Mouse (Mus musculus) heart, embryonic 11.5 days (tissue): ENCODE measurements at regions not wholly inside any gene's neighbourhood (a gene's known extent, or its start where the extent isn't known, plus 50 kb on each side); places are given as distances from the start of the nearest gene placed in this dataset.

ENCODE experiments used
- ATAC-seq: fragments of 200-750 bp; cut with Nextera tagmentation; replicated peaks from 2 replicates; pipeline ENCODE4 v1.8.0; 2017; ENCODE audit warnings: moderate library complexity; ENCODE audit not compliant: insufficient number of reproducible peaks, low FRiP score, low TSS enrichment
- H3K27ac ChIP-seq: fragments of 300-500 bp; sonication (generic); 2 replicates; pipeline ENCODE4 v1.5.1; 2014; ENCODE audit warnings: mild to moderate bottlenecking, low read depth, low read length
- H3K27me3 ChIP-seq: fragments of 300-500 bp; sonication (generic); 2 replicates; pipeline ENCODE4 v1.6.1; 2014; ENCODE audit warnings: mild to moderate bottlenecking, low read length, mixed read lengths; ENCODE audit not compliant: control insufficient read depth, insufficient read depth
- H3K36me3 ChIP-seq: fragments of 300-500 bp; sonication (generic); 2 replicates; pipeline ENCODE4 v1.6.1; 2014; ENCODE audit warnings: mild to moderate bottlenecking, low read length, moderate library complexity, mixed read lengths; ENCODE audit not compliant: control insufficient read depth, insufficient read depth
- H3K4me1 ChIP-seq: fragments of 300-500 bp; sonication (generic); 2 replicates; pipeline ENCODE4 v1.6.1; 2014; ENCODE audit warnings: low read length; ENCODE audit not compliant: control insufficient read depth, insufficient read depth
- H3K4me2 ChIP-seq: fragments of 300-500 bp; sonication (generic); 2 replicates; pipeline ENCODE4 v1.6.1; 2014; ENCODE audit warnings: mild to moderate bottlenecking, moderate library complexity
- H3K4me3 ChIP-seq: fragments of 300-500 bp; sonication (generic); 2 replicates; pipeline ENCODE4 v1.5.1; 2014; ENCODE audit warnings: low read depth, low read length
- H3K9ac ChIP-seq: fragments of 300-500 bp; sonication (generic); 2 replicates; pipeline ENCODE4 v1.6.1; 2014; ENCODE audit warnings: mild to moderate bottlenecking, low read depth, low read length, moderate library complexity
- H3K9me3 ChIP-seq: fragments of 300-500 bp; sonication (generic); replicated peaks from 2 replicates; pipeline ENCODE4 v1.6.1; 2016; ENCODE audit warnings: low read length; ENCODE audit not compliant: control insufficient read depth
- WGBS: fragments of 180-500 bp; shearing (Covaris S2); extraction: QIAGEN DNeasy Blood & Tissue Kit; methylation state at CpG from one replicate; pipeline ENCODE4 v1.1.7; 2014; ENCODE audit not compliant: insufficient replicate concordance; 5-methylcytosine and 5-hydroxymethylcytosine counted together

GRCm38 (mm10) chr4:55145968-55146367 is 201.1 kb downstream of the Zfp462 start:
- no peak overlapping the region for H3K4me3 ChIP-seq
- no peak overlapping the region for H3K4me2 ChIP-seq
- H3K27ac ChIP-seq = no peak overlapping the region
- ATAC-seq = no peak
- no peaks in the 10 kb centered on the region for H3K27me3 ChIP-seq
- WGBS = 70% methylated on average over 8 of the region's 8 CpGs
- no peaks in the 10 kb centered on the region for H3K9me3 ChIP-seq
- H3K9ac ChIP-seq = no peak overlapping the region
- H3K36me3 ChIP-seq = no peaks in the 10 kb centered on the region
- H3K4me1 ChIP-seq = peaks cover 9% of the 10 kb centered on the region

GRCm38 (mm10) chr4:55148380-55148779 is 201.5 kb upstream of the Rad23b start:
- WGBS = 69% methylated on average over 1 of the region's 1 CpGs
- no peak overlapping the region for H3K9ac ChIP-seq
- H3K27me3 ChIP-seq = no peaks in the 10 kb centered on the region
- H3K4me2 ChIP-seq = no peak overlapping the region
- ATAC-seq = no peak
- no peak overlapping the region for H3K4me3 ChIP-seq
- H3K9me3 ChIP-seq = no peaks in the 10 kb centered on the region
- no peaks in the 10 kb centered on the region for H3K4me1 ChIP-seq
- H3K27ac ChIP-seq = no peak overlapping the region
- no peaks in the 10 kb centered on the region for H3K36me3 ChIP-seq

- H3K4me3 ChIP-seq = no peak overlapping the region
- H3K9ac ChIP-seq = no peak overlapping the region
- no peak overlapping the region for H3K4me2 ChIP-seq
- no peaks in the 10 kb centered on the region for H3K9me3 ChIP-seq
- 76% methylated on average over 3 of the region's 3 CpGs for WGBS
- ATAC-seq = no peak
- no peaks in the 10 kb centered on the region for H3K27me3 ChIP-seq
- no peak overlapping the region for H3K27ac ChIP-seq
- no peaks in the 10 kb centered on the region for H3K36me3 ChIP-seq
- no peaks in the 10 kb centered on the region for H3K4me1 ChIP-seq
Measured at GRCm38 (mm10) chr4:55154556-55154955, 195.3 kb upstream of the Rad23b start.

- H3K27me3 ChIP-seq = no peaks in the 10 kb centered on the region
- WGBS = 84% methylated on average over 6 of the region's 6 CpGs
- H3K27ac ChIP-seq = no peak overlapping the region
- H3K4me3 ChIP-seq = no peak overlapping the region
- H3K36me3 ChIP-seq = no peaks in the 10 kb centered on the region
- no peaks in the 10 kb centered on the region for H3K9me3 ChIP-seq
- no peak overlapping the region for H3K9ac ChIP-seq
- no peak for ATAC-seq
- no peak overlapping the region for H3K4me2 ChIP-seq
- H3K4me1 ChIP-seq = no peaks in the 10 kb centered on the region
Measured at GRCm38 (mm10) chr4:55158166-55158739, 191.6 kb upstream of the Rad23b start.

GRCm38 (mm10) chr4:55166266-55166665 is 183.6 kb upstream of the Rad23b start:
- H3K9ac ChIP-seq = no peak overlapping the region
- H3K9me3 ChIP-seq = no peaks in the 10 kb centered on the region
- H3K4me3 ChIP-seq = no peak overlapping the region
- H3K27ac ChIP-seq = no peak overlapping the region
- H3K4me2 ChIP-seq = no peak overlapping the region
- WGBS = 86% methylated on average over 6 of the region's 6 CpGs
- H3K4me1 ChIP-seq = peaks cover 10% of the 10 kb centered on the region
- ATAC-seq = no peak
- no peaks in the 10 kb centered on the region for H3K36me3 ChIP-seq
- H3K27me3 ChIP-seq = no peaks in the 10 kb centered on the region

- Histone ChIP-seq H3K4me1 (peaks cover 20% of the 10 kb centered on the region), H3K4me2 (no peak overlapping the region), H3K27me3 (no peaks in the 10 kb centered on the region), H3K36me3 (no peaks in the 10 kb centered on the region), H3K9ac (no peak overlapping the region), H3K9me3 (no peaks in the 10 kb centered on the region), H3K4me3 (no peak overlapping the region), H3K27ac (no peak overlapping the region)
- WGBS = 63% methylated on average over 7 of the region's 7 CpGs
- no peak for ATAC-seq
Measured at GRCm38 (mm10) chr4:55169063-55169462, 180.8 kb upstream of the Rad23b start.

- H3K27me3 ChIP-seq = no peaks in the 10 kb centered on the region
- no peak overlapping the region for H3K4me3 ChIP-seq
- no peak overlapping the region for H3K27ac ChIP-seq
- H3K36me3 ChIP-seq = no peaks in the 10 kb centered on the region
- H3K9ac ChIP-seq = no peak overlapping the region
- H3K4me2 ChIP-seq = no peak overlapping the region
- ATAC-seq = no peak
- WGBS = 57% methylated on average over 6 of the region's 6 CpGs
- no peaks in the 10 kb centered on the region for H3K9me3 ChIP-seq
- peaks cover 20% of the 10 kb centered on the region for H3K4me1 ChIP-seq
Measured at GRCm38 (mm10) chr4:55172334-55172891, 177.4 kb upstream of the Rad23b start.

GRCm38 (mm10) chr4:55176026-55176425 is 173.8 kb upstream of the Rad23b start:
- H3K4me1 ChIP-seq = peaks cover 12% of the 10 kb centered on the region
- no peaks in the 10 kb centered on the region for H3K9me3 ChIP-seq
- H3K4me3 ChIP-seq = no peak overlapping the region
- H3K27me3 ChIP-seq = no peaks in the 10 kb centered on the region
- H3K4me2 ChIP-seq = no peak overlapping the region
- no peaks in the 10 kb centered on the region for H3K36me3 ChIP-seq
- 68% methylated on average over 3 of the region's 3 CpGs for WGBS
- ATAC-seq = no peak
- H3K27ac ChIP-seq = no peak overlapping the region
- no peak overlapping the region for H3K9ac ChIP-seq

GRCm38 (mm10) chr4:55179456-55179855 is 170.4 kb upstream of the Rad23b start:
- H3K36me3 ChIP-seq = no peaks in the 10 kb centered on the region
- H3K4me1 ChIP-seq = no peaks in the 10 kb centered on the region
- no peak overlapping the region for H3K9ac ChIP-seq
- ATAC-seq = no peak
- 67% methylated on average over 2 of the region's 2 CpGs for WGBS
- no peak overlapping the region for H3K4me2 ChIP-seq
- H3K27ac ChIP-seq = no peak overlapping the region
- no peaks in the 10 kb centered on the region for H3K9me3 ChIP-seq
- H3K27me3 ChIP-seq = no peaks in the 10 kb centered on the region
- no peak overlapping the region for H3K4me3 ChIP-seq
